Mouse (Mus musculus) brain, embryonic 18.5 days (tissue): ENCODE measurements at regions not wholly inside any gene's neighbourhood (a gene's known extent, or its start where the extent isn't known, plus 50 kb on each side); places are given as distances from the start of the nearest gene placed in this dataset.

ENCODE experiments used
- DNase-seq: peaks from one replicate; pipeline ENCODE4 v3.0.0-alpha.2; 2012; ENCODE audit warnings: low read depth, low spot score

- DNase-seq, result peak; percentile 3
Observed at GRCm38 (mm10) chr1:27745200-27745599, 1034.9 kb downstream of the Gm597 start.
